Mouse (Mus musculus) small intestine, adult 2 months (tissue): ENCODE results near the gene Lysmd1.

Experiments used
- CTCF ChIP-seq: fragments of 200-500 bp; IDR thresholded peaks from 2 replicates; pipeline ENCODE4 v1.5.1; 2012; ENCODE audit warnings: low read depth, mild to moderate bottlenecking, control low read depth, inconsistent platforms, low read length, moderate library complexity, mixed read lengths; ENCODE audit not compliant: insufficient replicate concordance, insufficient read length; ENCODE audit errors: extremely low read depth
- POLR2A ChIP-seq: fragments of 200-500 bp; IDR thresholded peaks from 2 replicates; pipeline ENCODE4 v1.6.1; 2012; ENCODE audit warnings: low read depth, mild to moderate bottlenecking, control low read depth, inconsistent platforms, low read length, moderate library complexity

DNA sequence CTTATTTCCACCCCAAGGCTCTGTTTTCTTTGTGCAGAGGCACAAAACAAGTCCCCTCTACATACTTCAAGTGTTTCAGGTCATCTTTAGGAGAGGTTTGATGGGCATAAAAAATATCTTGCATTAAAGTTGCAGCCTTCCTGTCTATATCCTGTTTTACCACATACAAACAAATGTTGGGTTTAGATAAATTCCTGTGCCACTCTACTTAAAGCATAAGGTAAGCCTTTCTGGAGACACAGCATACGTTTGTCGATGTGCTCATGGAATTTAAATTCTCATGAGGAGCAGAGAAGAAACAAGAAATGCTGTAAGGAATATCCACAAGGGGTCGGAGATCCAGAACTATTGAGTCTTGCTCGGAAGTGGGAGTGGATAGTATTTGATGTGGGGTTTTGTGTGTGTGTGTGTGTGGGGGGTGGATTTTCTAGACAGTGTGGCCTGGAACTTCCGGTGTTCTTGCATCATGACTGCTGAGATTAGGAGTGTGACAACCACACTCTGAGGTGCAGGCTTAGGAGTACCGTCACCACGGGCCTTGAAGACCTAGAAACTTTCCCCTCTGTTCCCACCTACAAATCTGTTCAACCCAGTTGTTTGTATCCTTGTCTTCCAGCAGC is 1.7 kb downstream of the Lysmd1 start:
- TF ChIP-seq POLR2A (no peak), CTCF (no peak)
